26 mouse cellular contexts compared by ENCODE assay signal in genomic region chr15:87678711-87679110, GRCm38 (mm10).
DNase-seq lines count a peak whose midpoint lies in the region; ATAC-seq and TF ChIP-seq lines count a peak whose summit lies in the region.
"Had no signal": no experiment of that assay in that cellular context is flagged by ENCODE, and none has a peak within 500 bp of the region (broad histone marks: within the 10 kb centered on the region; RNA-seq: fewer than 3 reads in every experiment).

No protein-coding gene starts in this region.

- 43% methylated on average over 6 of the region's 6 CpGs for WGBS in hindbrain, postnatal 0 days
- WGBS in hindbrain, embryonic 12.5 days = 57% methylated on average over 6 of the region's 6 CpGs
- whole genome bisulfite sequencing in neural tube, embryonic 14.5 days = 52% methylated on average over 6 of the region's 6 CpGs

- H3K27ac ChIP-seq in hindbrain, postnatal 0 days = no peak overlapping the region
- no peak overlapping the region for H3K27ac ChIP-seq in hindbrain, embryonic 12.5 days
- peak overlapping the region; percentile 5; the same call in 1 of the 2 replicates for H3K27ac ChIP-seq in neural tube, embryonic 14.5 days (ENCODE audit: low read depth, low read length)
- H3K27ac ChIP-seq: forebrain, embryonic 12.5 days; intestine, embryonic 15.5 days; left cerebral cortex, adult 2 months; limb, embryonic 10.5 days; liver, embryonic 15.5 days; lung, embryonic 15.5 days; midbrain, embryonic 15.5 days; stomach, embryonic 15.5 days had no signal

- no peak overlapping the region for H3K4me2 ChIP-seq in hindbrain, postnatal 0 days (ENCODE audit: low read depth, low read length)
- H3K4me2 ChIP-seq in hindbrain, embryonic 12.5 days (replicated peaks) = no peak overlapping the region
- no peak overlapping the region for H3K4me2 ChIP-seq in neural tube, embryonic 14.5 days (ENCODE audit: low read depth, low read length)
- H3K4me2 ChIP-seq: forebrain, embryonic 12.5 days; intestine, embryonic 15.5 days; liver, embryonic 15.5 days; lung, embryonic 15.5 days; midbrain, embryonic 15.5 days; stomach, embryonic 15.5 days had no signal

- no peak overlapping the region for H3K4me3 ChIP-seq in hindbrain, postnatal 0 days (ENCODE audit: low read length)
- H3K4me3 ChIP-seq in hindbrain, embryonic 12.5 days = no peak overlapping the region
- no peak overlapping the region for H3K4me3 ChIP-seq in neural tube, embryonic 14.5 days (ENCODE audit: low read depth, low read length)
- H3K4me3 ChIP-seq: forebrain, embryonic 12.5 days; intestine, embryonic 15.5 days; left cerebral cortex, adult 2 months; limb, embryonic 10.5 days; liver, embryonic 15.5 days; lung, embryonic 15.5 days; midbrain, embryonic 15.5 days; stomach, embryonic 15.5 days had no signal

- TF ChIP-seq CTCF in hindbrain, postnatal 0 days (IDR thresholded peaks at IDR 0.05; ENCODE audit: low read depth) = no peak

- H3K27me3 ChIP-seq in hindbrain, postnatal 0 days (ENCODE audit: insufficient read depth, low read length) = no peaks in the 10 kb centered on the region
- H3K27me3 ChIP-seq in hindbrain, embryonic 12.5 days = no peaks in the 10 kb centered on the region
- H3K27me3 ChIP-seq in neural tube, embryonic 14.5 days (ENCODE audit: control insufficient read depth, insufficient read depth, low read length) = no peaks in the 10 kb centered on the region
- H3K27me3 ChIP-seq: forebrain, embryonic 12.5 days; intestine, embryonic 15.5 days; liver, embryonic 15.5 days; lung, embryonic 15.5 days; midbrain, embryonic 15.5 days; stomach, embryonic 15.5 days had no signal

- ATAC-seq in hindbrain, postnatal 0 days = 0 out of 2 replicates have a peak, but pooled peaks have one; percentile 25
- no peak for ATAC-seq in hindbrain, embryonic 12.5 days (ENCODE audit: low FRiP score)
- no peak for ATAC-seq in neural tube, embryonic 14.5 days (ENCODE audit: low read depth)
- ATAC-seq: intestine, embryonic 15.5 days; midbrain, embryonic 15.5 days had no signal

- peak; percentile 47 to 63 for DNase-seq in cerebellum, postnatal 10 days
- no peak for DNase-seq in cerebellum, postnatal 25 days
- DNase-seq in hindbrain, postnatal 0 days (ENCODE audit: low spot score) = peak; percentile 40
- DNase-seq in neural tube, embryonic 10.5 days (ENCODE audit: extremely low spot score, low spot score) = no peak
- no peak for DNase-seq in lung, postnatal 10 days
- DNase-seq: adrenal gland, postnatal 25 days; cerebellum, adult 9-11 months; heart, postnatal 4 days; kidney, adult 8-10 months; kidney, postnatal 36 days; layer of hippocampus, adult 9-11 months; liver; lung, postnatal 4 days; right cerebral cortex, adult 18-20 months; right cerebral cortex, postnatal 4 days; thymus, postnatal 36 days had no signal

- peaks cover 14% of the 10 kb centered on the region for H3K4me1 ChIP-seq in hindbrain, postnatal 0 days (ENCODE audit: insufficient read depth, low read length)
- H3K4me1 ChIP-seq in hindbrain, embryonic 12.5 days = peaks cover 13% of the 10 kb centered on the region
- H3K4me1 ChIP-seq in neural tube, embryonic 14.5 days (ENCODE audit: control insufficient read depth, insufficient read depth, low read length) = no peaks in the 10 kb centered on the region; the same call in 1 of the 2 replicates
- H3K4me1 ChIP-seq: intestine, embryonic 15.5 days; liver, embryonic 15.5 days; lung, embryonic 15.5 days; stomach, embryonic 15.5 days had no signal

- no peaks in the 10 kb centered on the region for H3K9me3 ChIP-seq in hindbrain, postnatal 0 days (ENCODE audit: low read length)
- H3K9me3 ChIP-seq in hindbrain, embryonic 12.5 days (replicated peaks) = no peaks in the 10 kb centered on the region
- no peaks in the 10 kb centered on the region for H3K9me3 ChIP-seq in neural tube, embryonic 14.5 days (ENCODE audit: control insufficient read depth, low read length)
- H3K9me3 ChIP-seq: forebrain, embryonic 12.5 days; intestine, embryonic 15.5 days; limb, embryonic 10.5 days; liver, embryonic 15.5 days; lung, embryonic 15.5 days; midbrain, embryonic 15.5 days; stomach, embryonic 15.5 days had no signal

- no peaks in the 10 kb centered on the region for H3K36me3 ChIP-seq in hindbrain, postnatal 0 days (ENCODE audit: insufficient read depth, low read length)
- no peaks in the 10 kb centered on the region for H3K36me3 ChIP-seq in hindbrain, embryonic 12.5 days
- H3K36me3 ChIP-seq in neural tube, embryonic 14.5 days (ENCODE audit: control insufficient read depth, insufficient read depth, low read length) = no peaks in the 10 kb centered on the region
- H3K36me3 ChIP-seq: forebrain, embryonic 12.5 days; intestine, embryonic 15.5 days; limb, embryonic 10.5 days; liver, embryonic 15.5 days; lung, embryonic 15.5 days; midbrain, embryonic 15.5 days; stomach, embryonic 15.5 days had no signal

- H3K9ac ChIP-seq in hindbrain, postnatal 0 days (replicated peaks; ENCODE audit: low read length) = no peak overlapping the region
- H3K9ac ChIP-seq in hindbrain, embryonic 12.5 days = no peak overlapping the region
- no peak overlapping the region for H3K9ac ChIP-seq in neural tube, embryonic 14.5 days (replicated peaks; ENCODE audit: low read depth, low read length)
- H3K9ac ChIP-seq: forebrain, embryonic 12.5 days; intestine, embryonic 15.5 days; liver, embryonic 15.5 days; lung, embryonic 15.5 days; midbrain, embryonic 15.5 days; stomach, embryonic 15.5 days had no signal

Comparison
In these comparisons a context has a peak if more than half of its experiments do, and no peak if none do; other contexts are left out.
1. DNase-seq: peak in cerebellum, postnatal 10 days (2 of 2) and hindbrain, postnatal 0 days (single experiment); none in cerebellum, postnatal 25 days (0 of 2), neural tube, embryonic 10.5 days (single experiment) and lung, postnatal 10 days (single experiment).